Mouse (Mus musculus): ENCODE measurements at regions not wholly inside any gene's neighbourhood (a gene's known extent, or its start where the extent isn't known, plus 50 kb on each side); places are given as distances from the start of the nearest gene placed in this dataset.

DNA sequence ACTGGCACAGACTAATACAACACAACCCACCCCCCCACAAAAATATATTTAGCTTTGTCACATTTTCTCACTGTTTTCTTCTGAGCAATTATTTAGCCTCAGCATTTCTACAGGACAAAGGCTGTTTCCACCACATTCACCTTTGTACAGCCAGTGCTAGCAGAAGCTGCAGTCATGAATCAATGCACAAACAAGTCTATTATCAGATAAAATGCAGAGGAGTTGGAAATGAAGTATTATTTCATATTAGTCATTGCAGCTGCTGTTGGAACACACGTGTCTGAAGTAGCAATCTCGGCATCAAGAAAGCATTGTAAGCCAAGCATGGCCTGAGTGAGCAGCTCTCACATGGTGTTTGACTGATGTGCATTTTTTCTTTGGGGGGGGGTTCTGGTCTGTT lies 212.9 kb downstream of the Emp1 start:
- no peak for ATAC-seq
- Histone ChIP-seq H3K9ac (replicated peaks; ENCODE audit: low read depth) (no peak overlapping the region), H3K27ac (ENCODE audit: low read length) (no peak overlapping the region), H3K27me3 (replicated peaks; ENCODE audit: insufficient read depth, low read length) (no peaks in the 10 kb centered on the region), H3K9me3 (ENCODE audit: low read length) (no peaks in the 10 kb centered on the region), H3K36me3 (ENCODE audit: insufficient read depth, low read length) (no peaks in the 10 kb centered on the region), H3K4me2 (replicated peaks; ENCODE audit: low read depth, low read length) (no peak overlapping the region), H3K4me1 (ENCODE audit: insufficient read depth, low read depth, low read length) (no peaks in the 10 kb centered on the region), H3K4me3 (ENCODE audit: low read depth, low read length) (no peak overlapping the region)
- WGBS, result 64% methylated on average over 2 of the region's 2 CpGs
- no peak for DNase-seq (ENCODE audit: low spot score)
- no peak for TF ChIP-seq EP300 (IDR thresholded peaks at IDR 0.05)
- no peak for TF ChIP-seq CTCF (IDR thresholded peaks at IDR 0.05)

DNA sequence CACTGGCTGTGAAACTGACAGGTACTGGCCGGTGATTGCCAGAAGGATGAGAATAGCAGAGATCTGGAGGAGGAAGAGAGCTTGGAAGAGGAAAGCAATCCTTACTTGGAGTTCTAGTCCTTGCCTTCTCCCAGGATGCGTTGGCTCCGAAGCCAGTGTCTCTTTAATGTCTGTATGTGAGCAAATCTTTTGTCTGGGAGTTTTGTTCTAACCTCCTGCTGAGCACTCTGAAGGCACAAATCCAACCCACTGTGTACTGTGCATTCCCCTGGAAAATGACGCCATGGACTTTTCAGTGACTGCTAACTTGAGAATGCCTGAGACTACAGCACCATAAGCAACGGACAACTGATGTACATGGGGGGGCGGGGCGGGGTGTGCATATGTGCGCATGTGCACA lies 216.4 kb downstream of the Emp1 start:
- DNase-seq (ENCODE audit: low spot score) (no peak), ATAC-seq (no peak)
- Histone ChIP-seq H3K27ac (ENCODE audit: low read length) (no peak overlapping the region), H3K9me3 (ENCODE audit: low read length) (no peaks in the 10 kb centered on the region), H3K9ac (replicated peaks; ENCODE audit: low read depth) (no peak overlapping the region), H3K4me2 (replicated peaks; ENCODE audit: low read depth, low read length) (no peak overlapping the region), H3K27me3 (replicated peaks; ENCODE audit: insufficient read depth, low read length) (no peaks in the 10 kb centered on the region), H3K36me3 (ENCODE audit: insufficient read depth, low read length) (no peaks in the 10 kb centered on the region), H3K4me3 (ENCODE audit: low read depth, low read length) (no peak overlapping the region), H3K4me1 (ENCODE audit: insufficient read depth, low read depth, low read length) (no peaks in the 10 kb centered on the region)
- WGBS, result 90% methylated on average over 8 of the region's 8 CpGs
- TF ChIP-seq CTCF (IDR thresholded peaks at IDR 0.05), result no peak
- no peak for TF ChIP-seq EP300 (IDR thresholded peaks at IDR 0.05)

DNA sequence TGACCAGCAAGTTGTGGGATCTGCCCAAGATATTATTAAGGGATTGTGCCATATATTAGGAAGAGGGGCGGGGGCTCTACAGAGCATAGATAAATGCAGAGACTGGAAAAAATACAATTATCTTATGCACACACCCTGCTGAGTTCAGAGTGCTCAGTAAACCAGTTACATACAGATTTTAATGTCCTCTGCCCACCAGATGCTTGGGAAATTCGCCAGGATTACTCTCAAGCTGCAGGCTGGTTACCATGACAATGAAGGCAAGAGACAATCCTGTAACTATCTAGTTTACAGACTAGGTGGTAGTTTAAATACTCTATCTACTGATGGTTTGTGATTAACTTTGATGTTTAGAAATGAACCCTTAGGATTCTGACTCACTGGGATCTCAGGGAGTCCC lies 220.2 kb downstream of the Emp1 start:
- no peaks in the 10 kb centered on the region for H3K36me3 ChIP-seq (ENCODE audit: insufficient read depth, low read length)
- no peak for ATAC-seq
- 59% methylated on average over 2 of the region's 2 CpGs for WGBS
- no peak for DNase-seq (ENCODE audit: low spot score)
- no peaks in the 10 kb centered on the region for H3K4me1 ChIP-seq (ENCODE audit: insufficient read depth, low read depth, low read length)
- no peak overlapping the region for H3K27ac ChIP-seq (ENCODE audit: low read length)
- no peak for TF ChIP-seq EP300 (IDR thresholded peaks at IDR 0.05)
- no peak for TF ChIP-seq CTCF (IDR thresholded peaks at IDR 0.05)
- no peaks in the 10 kb centered on the region for H3K27me3 ChIP-seq (replicated peaks; ENCODE audit: insufficient read depth, low read length)
- no peaks in the 10 kb centered on the region for H3K9me3 ChIP-seq (ENCODE audit: low read length)
- no peak overlapping the region for H3K9ac ChIP-seq (replicated peaks; ENCODE audit: low read depth)
- no peak overlapping the region for H3K4me2 ChIP-seq (replicated peaks; ENCODE audit: low read depth, low read length)
- no peak overlapping the region for H3K4me3 ChIP-seq (ENCODE audit: low read depth, low read length)

DNA sequence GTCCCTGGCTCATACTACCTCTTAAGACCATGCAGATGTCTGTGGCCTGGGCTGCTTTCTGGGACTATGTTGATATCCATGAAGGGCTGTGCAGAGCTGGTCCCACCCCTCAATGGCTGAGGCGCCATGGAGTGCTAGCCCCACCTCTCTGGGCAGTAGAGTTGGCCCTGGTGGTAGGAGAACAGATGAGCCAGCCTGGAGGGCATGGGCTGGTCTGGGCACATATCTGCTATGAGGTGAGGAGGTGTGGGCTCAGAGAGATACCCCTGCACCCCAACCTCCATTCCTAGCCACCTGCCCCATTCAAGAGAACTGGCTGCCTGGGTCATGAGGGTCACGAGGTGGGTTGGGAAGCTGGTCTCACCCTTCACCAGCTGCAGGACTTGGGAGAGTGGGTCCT lies 222.4 kb downstream of the Emp1 start:
- H3K4me2 ChIP-seq (replicated peaks; ENCODE audit: low read depth, low read length), result no peak overlapping the region
- no peaks in the 10 kb centered on the region for H3K36me3 ChIP-seq (ENCODE audit: insufficient read depth, low read length)
- H3K4me3 ChIP-seq (ENCODE audit: low read depth, low read length), result no peak overlapping the region
- no peaks in the 10 kb centered on the region for H3K27me3 ChIP-seq (replicated peaks; ENCODE audit: insufficient read depth, low read length)
- no peak for TF ChIP-seq CTCF (IDR thresholded peaks at IDR 0.05)
- no peak for TF ChIP-seq EP300 (IDR thresholded peaks at IDR 0.05)
- H3K9me3 ChIP-seq (ENCODE audit: low read length), result no peaks in the 10 kb centered on the region
- DNase-seq (ENCODE audit: low spot score) (no peak), ATAC-seq (no peak)
- no peak overlapping the region for H3K9ac ChIP-seq (replicated peaks; ENCODE audit: low read depth)
- no peak overlapping the region for H3K27ac ChIP-seq (ENCODE audit: low read length)
- H3K4me1 ChIP-seq (ENCODE audit: insufficient read depth, low read depth, low read length), result no peaks in the 10 kb centered on the region
- WGBS, result 95% methylated on average over 2 of the region's 2 CpGs

DNA sequence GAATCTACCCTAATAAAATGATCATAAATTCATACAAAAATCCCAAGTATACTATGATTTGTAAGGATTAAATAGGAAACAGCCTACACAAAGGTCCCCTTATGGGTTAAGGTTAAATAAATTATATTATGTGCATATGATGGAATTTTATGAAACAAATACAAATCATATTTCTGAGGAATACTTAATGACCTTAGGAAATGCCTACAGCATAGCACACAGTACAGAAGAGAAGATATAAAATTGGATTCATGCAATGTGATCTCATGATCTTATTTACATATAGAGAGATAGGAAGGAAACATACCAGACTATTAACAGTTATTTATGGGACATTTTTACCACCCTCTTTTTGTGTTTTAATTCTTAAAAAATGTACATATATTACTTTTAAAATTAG lies 227.7 kb downstream of the Emp1 start:
- no peak for DNase-seq (ENCODE audit: low spot score)
- Histone ChIP-seq H3K9me3 (ENCODE audit: low read length) (no peaks in the 10 kb centered on the region), H3K4me2 (replicated peaks; ENCODE audit: low read depth, low read length) (no peak overlapping the region), H3K27ac (ENCODE audit: low read length) (no peak overlapping the region), H3K9ac (replicated peaks; ENCODE audit: low read depth) (no peak overlapping the region), H3K4me3 (ENCODE audit: low read depth, low read length) (no peak overlapping the region), H3K27me3 (replicated peaks; ENCODE audit: insufficient read depth, low read length) (no peaks in the 10 kb centered on the region), H3K4me1 (ENCODE audit: insufficient read depth, low read depth, low read length) (no peaks in the 10 kb centered on the region), H3K36me3 (ENCODE audit: insufficient read depth, low read length) (no peaks in the 10 kb centered on the region)
- TF ChIP-seq CTCF (IDR thresholded peaks at IDR 0.05) (no peak), EP300 (IDR thresholded peaks at IDR 0.05) (no peak)
- ATAC-seq, result no peak

DNA sequence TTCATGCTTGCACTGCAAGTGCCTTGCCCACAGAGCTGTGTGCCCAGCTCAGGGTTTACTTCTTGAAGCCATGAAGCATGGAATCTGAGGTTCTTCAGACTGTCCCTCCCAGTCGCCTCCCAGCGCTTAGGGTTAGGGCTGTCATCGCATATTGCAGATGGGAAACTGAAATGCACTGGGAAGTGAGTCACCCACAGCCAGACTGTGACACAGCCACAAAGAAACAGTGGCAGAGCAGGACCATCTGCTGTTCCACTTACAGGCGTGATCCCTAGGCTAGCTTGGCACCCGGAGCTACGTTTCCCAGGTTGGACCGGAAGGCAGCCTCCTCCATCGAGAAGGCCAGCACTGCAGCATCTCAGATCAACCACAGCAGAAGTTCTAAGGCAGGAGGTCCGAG lies 228.7 kb downstream of the Emp1 start:
- H3K4me2 ChIP-seq (replicated peaks; ENCODE audit: low read depth, low read length), result no peak overlapping the region
- no peak for TF ChIP-seq CTCF (IDR thresholded peaks at IDR 0.05)
- no peak for TF ChIP-seq EP300 (IDR thresholded peaks at IDR 0.05)
- H3K4me1 ChIP-seq (ENCODE audit: insufficient read depth, low read depth, low read length), result no peaks in the 10 kb centered on the region
- H3K4me3 ChIP-seq (ENCODE audit: low read depth, low read length), result no peak overlapping the region
- H3K27me3 ChIP-seq (replicated peaks; ENCODE audit: insufficient read depth, low read length), result no peaks in the 10 kb centered on the region
- H3K36me3 ChIP-seq (ENCODE audit: insufficient read depth, low read length), result no peaks in the 10 kb centered on the region
- H3K9me3 ChIP-seq (ENCODE audit: low read length), result no peaks in the 10 kb centered on the region
- WGBS, result 80% methylated on average over 9 of the region's 9 CpGs
- no peak for DNase-seq (ENCODE audit: low spot score)
- ATAC-seq, result no peak
- no peak overlapping the region for H3K27ac ChIP-seq (ENCODE audit: low read length)
- H3K9ac ChIP-seq (replicated peaks; ENCODE audit: low read depth), result no peak overlapping the region

DNA sequence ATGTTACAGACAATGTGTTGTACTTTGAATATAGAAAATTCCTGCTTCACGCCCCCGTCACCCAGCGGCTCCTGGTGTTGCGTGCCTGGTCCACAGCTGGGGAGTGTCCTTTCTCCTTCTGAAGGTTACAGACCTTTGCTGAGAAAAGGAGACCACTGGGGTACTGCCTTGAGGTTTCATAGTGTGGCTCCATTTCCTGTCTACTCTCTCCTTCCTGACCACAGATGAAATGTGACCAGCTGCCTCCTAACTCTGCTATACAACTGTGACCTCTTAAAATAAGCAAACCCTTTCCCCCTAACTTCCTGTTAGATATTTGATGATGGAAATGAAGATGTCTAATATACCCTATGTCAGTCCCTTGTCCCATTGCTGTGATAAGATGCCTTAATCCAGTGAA lies 234.0 kb downstream of the Emp1 start:
- no peaks in the 10 kb centered on the region for H3K4me1 ChIP-seq (ENCODE audit: insufficient read depth, low read depth, low read length)
- H3K27me3 ChIP-seq (replicated peaks; ENCODE audit: insufficient read depth, low read length), result no peaks in the 10 kb centered on the region
- DNase-seq (ENCODE audit: low spot score) (no peak), ATAC-seq (no peak)
- no peaks in the 10 kb centered on the region for H3K9me3 ChIP-seq (ENCODE audit: low read length)
- H3K9ac ChIP-seq (replicated peaks; ENCODE audit: low read depth), result no peak overlapping the region
- WGBS, result 76% methylated on average over 4 of the region's 4 CpGs
- no peak overlapping the region for H3K27ac ChIP-seq (ENCODE audit: low read length)
- no peak overlapping the region for H3K4me2 ChIP-seq (replicated peaks; ENCODE audit: low read depth, low read length)
- no peak for TF ChIP-seq EP300 (IDR thresholded peaks at IDR 0.05)
- no peak for TF ChIP-seq CTCF (IDR thresholded peaks at IDR 0.05)
- H3K36me3 ChIP-seq (ENCODE audit: insufficient read depth, low read length), result no peaks in the 10 kb centered on the region
- no peak overlapping the region for H3K4me3 ChIP-seq (ENCODE audit: low read depth, low read length)

Data from lung, postnatal 0 days (tissue).